Mouse (Mus musculus) kidney, adult 11 months (tissue): Measurements from ENCODE around the gene Pigyl.

ENCODE experiments used
- DNase-seq: peaks from one replicate; pipeline ENCODE4 v3.0.0; 2022

Gene Pigyl

DNA sequence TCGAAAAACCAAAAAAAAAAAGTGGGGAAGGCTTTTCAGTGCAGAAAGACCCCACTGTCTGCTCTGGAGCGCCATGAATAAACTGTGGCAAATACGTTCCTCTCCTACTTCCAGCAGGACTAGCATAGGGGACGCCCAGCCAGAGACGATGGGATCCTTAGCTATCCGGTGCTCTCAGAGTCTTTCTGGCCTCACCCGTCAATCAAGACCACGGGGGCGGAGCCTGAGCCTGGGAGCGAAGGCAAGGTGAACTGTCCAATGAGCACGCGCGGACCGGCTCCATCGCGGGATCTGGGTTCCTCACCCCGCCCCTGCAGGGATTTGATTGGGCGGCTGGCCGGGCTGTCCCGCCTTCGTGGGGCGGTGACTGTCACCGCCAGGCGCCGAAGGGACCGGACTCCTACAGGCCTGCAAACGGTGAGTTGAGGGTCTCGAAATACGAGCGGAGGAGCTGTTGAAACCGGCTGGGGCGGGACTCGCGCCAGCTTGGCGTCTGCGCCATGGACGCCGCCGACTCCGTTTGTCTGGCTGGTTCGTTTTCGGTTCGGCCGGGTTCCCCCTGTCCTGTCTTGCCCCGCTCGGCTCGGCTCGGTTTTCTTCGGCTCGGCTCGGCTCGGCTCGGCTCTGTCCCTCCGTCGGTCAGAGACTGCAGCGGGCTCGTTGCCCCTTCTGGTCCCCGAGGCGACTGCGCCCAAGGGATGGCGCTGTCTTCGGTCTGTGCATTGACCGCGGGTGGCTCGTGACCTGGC is at the start of gene Pigyl:
Pigyl (plus strand) TSS at position 350 of the 749 bp plus-strand sequence.
- DNase-seq: peak; percentile 98

DNA sequence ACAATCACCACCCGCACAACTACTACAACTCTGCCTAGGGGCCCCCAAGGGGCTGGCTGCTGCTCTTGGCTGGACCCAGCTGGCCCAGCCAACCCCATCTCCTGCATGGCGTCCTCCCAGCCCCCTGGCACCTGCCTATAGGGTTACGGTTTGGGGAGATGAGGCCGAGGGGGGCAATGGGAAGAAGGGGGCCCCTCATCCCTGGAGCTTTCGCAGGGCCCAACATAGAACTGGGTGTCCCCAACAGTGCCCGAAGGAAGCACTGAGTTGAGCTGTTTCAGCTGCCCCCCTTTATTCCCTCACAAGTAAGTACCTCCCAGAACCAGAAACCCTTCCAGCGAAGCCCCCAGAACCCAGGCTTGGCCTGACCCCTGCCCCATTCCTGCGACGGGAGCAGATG is 48.5 kb upstream of the Pigyl start:
- DNase-seq: no peak

DNA sequence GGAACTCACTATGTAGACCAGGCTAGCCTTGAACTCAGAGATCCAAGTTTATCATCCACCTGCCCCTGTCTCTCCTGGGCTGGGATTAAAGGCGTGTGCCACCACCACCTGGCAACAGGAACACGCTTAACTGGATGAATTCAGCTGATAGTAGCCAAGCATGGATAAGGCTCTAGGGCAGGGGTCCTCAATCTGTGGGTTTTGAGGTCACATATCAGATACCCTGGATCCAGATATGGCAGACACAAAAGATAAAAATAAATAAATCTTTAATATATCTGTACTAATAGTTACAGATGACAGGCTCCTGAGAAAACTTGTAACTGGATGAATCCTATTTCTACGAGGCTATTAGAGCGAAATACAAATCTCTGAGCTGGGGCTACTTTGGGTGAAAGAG is 41.0 kb upstream of the Pigyl start:
- no peak for DNase-seq

DNA sequence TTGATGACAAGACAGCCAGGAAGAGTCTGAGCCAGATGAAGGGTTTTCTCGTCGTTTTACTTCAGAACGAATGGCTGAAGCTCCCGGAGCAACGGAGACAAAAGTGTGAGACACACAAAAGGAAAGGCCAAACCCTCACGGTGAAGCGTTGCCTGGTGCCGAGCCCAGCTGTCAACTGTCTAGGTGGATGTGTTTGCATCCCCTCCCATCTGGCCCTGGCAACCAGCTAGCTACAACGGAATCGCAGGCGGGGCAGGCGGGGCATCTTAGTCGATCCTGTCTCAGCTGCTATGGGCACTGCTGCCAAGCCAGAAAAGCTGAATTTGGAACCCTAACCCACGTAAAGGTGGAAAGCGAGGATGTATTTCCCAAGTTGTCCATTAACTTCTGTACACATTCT is 40.6 kb upstream of the Pigyl start:
- no peak for DNase-seq

DNA sequence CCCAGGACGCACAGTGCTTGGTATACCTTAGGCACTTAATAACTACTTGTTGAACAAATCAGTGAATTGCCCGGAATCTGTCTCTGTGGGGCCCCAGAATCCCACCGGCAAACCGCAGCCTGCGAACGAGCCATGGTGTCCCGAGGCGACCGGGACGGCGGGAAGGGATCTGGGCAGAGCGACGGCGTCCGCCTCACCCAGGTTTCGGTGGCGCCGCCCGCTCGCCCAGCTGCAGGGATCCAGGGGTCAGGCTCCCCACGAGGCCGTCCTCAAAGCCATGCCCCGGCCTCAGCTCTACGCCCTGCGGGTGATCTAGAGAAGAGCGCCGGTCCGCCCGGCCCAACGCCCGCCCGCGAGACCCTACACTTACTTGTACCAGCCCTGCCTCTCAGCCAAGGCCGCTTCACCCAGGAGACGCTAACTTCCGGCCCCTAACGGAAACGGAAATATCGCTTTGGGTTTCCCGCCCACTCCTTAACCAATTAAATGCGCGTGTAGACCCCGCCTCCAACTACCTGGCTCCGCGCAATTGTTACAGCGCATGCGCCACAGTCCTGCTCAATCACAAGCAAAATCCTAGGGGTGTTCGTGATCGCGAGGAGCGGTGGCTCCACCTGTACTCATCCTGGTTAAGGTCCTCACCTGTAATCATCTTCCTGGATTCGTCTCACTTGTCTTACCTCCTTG is 39.8 kb upstream of the Pigyl start, which contains the start of gene Elof1:
Elof1 (minus strand) TSS at position 433 of the 687 bp plus-strand sequence.
- peak; percentile 97 for DNase-seq

DNA sequence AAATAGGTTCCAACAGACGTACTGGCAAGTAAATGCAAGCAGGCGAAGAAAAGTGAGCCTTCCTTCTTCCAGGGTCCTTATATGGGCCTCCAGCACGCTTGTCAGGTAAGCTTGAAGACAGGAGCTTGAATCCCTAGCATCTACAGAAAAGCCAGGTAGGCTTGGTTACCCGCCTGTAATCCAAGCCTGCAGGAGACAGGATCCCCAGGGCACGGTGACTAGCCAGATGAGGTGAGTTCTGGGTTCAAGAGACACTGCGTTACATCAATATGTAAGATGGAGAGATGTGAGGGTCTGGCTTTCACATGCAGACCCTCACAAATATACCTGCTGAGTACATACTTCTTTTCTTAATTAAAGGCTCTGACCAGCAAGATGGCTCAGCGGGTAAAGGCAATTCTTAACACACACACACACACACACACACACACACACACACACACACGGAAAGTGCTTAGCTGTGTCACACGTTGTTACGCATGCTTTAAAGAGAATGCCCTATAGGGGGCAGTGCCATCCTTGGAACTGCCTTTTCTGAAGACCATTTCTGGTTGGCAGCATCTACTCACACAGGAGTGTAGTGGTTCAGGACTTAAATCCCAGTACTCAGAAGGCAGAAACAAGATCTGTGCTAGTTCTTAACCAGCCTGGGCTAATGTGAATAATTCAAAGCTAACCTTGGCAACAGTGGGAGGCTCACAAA is 38.7 kb upstream of the Pigyl start:
- peak; percentile 46 for DNase-seq

DNA sequence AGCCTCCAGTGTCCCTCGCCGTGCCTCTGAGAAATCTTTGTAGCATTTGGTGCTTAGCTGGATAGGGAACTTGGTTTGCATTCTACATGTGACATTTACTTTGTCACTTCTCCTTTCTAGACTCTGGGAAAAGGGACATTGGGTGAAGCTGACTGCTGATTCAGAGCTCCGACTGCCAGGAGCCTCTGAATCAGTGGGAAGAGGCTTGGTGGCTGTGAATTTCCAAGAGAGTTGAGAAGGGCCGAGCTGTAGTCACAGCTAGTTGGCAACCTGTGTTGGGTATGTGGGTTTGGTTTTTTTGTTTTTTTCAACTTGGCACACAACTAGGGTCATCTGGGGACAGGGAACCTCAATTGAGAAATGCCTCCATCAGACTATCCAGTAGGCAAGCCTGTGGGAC is 37.1 kb upstream of the Pigyl start:
- DNase-seq: no peak

DNA sequence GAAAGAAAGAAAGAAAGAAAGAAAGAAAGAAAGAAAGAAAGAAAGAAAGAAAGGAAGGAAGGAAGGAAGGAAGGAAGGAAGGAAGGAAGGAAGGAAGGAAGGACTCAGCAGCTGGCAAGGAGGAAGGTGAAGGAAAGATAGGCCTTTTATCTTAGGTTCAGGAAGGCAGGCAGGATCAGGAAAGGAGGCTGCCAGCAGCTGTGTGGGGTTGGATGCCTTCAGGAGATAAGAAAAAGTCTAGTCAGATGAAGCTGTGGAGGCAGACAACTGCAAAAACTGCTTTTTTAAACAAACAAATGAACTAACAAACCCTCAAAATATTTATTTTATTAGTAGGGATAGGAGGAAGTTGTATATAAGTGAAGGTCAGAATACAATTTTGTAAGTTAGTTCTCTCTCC is 35.1 kb upstream of the Pigyl start:
- no peak for DNase-seq

DNA sequence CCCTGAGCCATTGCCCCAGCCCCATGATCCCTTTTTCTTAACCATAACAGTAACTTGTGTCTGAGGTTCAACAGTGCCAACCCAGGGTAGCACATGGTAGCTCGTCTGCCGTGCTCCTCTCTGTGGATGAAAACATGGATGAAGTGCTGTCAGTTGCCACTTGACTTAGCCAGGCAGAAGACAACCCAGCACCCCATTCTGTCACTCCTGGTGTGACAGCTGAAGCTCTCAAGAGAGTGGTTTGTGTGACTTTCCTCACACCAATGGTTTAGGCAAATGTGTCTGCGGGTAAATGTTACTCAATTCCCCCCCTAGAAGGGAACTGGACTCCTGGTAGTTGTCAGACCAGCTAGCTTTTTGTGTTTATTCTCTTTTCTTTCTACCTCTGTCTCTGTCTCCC is 34.6 kb upstream of the Pigyl start:
- no peak for DNase-seq

DNA sequence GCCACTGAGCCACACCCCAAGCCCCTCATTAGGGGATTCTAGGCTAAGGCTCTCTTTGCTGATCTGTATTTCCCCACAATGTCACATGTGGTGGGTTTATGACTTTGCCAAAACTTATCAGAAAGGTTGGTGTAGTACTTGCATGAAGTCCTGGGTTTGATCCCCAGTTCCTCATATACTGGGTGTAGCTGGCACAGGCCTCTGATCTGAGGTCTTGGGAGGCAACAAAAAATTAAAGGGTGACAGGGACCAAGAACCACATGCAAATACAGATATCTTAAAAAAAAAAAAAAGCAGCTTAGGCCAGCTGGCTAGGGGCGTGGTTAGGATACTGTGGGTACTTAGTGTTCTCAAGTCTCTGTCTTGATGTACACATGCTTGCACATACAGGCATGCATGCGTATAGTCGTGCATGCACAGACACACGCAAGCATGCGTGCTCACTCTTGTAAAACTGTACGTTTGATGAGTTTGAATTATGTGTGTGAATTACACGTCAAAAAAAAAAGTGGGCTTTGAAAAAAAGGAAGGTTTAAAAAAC is 33.5 kb upstream of the Pigyl start:
- DNase-seq: no peak

DNA sequence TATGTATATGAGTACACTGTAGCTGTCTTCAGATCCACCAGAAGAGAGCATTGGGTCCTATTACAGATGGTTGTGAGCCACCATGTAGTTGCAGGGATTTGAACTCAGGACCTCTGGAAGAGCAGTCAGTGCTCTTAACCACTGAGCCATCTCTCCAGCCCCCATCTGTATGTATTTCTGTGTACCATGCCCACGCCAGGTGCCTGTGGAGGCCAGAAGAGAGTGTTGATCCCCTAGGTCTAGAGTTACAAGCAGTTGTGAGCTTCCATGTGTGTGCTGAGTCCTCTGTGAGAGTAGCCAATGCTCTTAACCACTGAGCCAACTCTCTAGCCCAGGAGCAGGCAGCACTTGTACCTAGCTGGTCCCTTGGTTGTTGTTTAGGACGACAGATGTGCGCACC is 32.5 kb upstream of the Pigyl start:
- DNase-seq: no peak

DNA sequence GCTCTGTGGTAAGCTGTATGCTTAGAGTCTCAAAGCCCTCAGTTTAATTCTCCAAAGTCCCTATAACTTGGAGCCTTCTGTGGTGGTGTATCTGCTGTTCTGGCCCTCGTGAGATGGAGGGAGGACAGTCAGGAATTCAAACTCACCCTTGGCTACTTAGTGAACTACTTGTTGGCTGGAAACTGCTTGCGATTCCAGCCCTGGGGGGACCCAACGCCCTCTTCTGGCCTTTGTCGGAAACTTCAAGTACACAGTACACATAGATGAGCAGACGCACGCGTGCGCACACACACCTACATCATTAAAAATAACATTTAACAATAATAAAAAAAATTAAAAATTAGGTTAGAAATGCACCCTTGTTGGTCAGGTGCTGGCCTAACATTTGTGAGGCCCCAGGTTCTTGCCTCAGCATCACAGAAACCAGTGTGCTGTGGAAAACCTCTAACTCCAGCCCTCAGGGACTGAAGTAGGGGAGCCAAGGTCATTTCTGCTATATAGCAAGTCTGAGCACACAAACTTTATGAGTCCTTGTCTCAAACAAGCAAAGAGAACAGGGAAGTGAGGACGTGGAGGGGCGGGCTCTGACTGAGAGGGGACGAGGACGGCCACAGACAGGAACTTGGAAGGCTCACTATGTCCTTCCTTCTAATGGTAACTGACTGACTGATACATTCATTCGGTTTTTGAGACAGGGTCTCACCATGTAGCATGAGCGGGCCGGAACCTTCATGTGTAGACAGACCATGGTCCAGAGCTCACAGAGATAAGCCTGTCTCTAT is 31.2 kb upstream of the Pigyl start:
- DNase-seq: no peak

DNA sequence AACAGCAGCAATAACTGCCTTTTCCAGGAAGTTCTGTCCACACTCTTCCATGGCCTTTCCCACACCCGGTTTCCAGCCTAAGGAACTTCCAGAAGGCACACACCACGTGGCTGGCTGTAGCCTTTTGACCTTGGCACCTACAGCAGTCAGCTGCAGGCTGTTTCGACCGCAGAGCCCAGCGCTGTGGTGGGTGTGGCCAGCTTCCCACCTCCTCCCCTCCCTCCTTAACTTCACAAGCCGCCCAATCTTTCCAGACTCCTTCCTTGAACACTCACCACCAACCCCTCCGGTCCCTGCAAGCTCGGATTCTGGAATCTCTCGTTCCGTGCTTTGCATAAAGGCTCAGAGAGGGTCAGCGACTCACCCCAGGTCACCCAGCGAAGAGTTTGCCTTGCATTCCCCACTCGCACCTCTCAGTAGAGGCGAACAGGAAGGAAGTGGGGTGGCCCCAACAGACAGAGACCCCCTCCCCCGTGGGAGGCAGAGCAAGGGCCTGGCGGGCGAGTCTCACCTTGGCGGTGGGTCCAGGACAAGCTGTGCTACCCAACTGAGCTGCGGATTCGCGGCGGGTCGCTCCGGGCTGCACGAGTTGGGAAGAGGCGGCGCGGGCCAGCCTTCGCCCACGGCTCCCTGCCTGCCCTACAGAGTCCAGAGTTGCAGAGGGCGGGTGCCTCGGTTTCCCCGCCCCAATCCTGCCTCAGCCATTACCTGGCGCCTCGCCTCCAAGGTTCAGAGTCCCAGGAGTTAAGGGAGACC is 25.2 kb upstream of the Pigyl start:
- DNase-seq: peak; percentile 73

DNA sequence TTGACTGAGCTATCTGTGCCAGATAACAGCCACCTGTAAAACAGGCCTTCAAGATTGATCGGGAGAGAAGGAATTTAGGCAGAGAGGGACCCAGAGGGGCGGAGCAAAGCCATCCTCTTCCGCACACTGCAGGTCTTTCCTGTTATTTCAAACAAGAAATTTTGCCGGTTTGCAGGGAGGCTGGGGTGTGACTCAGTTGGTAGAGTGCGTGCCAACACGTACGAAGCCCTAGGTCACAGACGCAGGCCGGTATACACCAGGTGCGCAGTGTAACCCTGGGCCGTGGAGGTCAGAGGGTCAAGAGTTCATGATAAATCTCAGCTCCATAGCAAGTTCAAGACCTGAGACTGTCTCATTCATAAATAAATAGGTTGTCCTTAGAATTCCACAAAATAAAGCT is 24.4 kb upstream of the Pigyl start:
- DNase-seq: no peak

DNA sequence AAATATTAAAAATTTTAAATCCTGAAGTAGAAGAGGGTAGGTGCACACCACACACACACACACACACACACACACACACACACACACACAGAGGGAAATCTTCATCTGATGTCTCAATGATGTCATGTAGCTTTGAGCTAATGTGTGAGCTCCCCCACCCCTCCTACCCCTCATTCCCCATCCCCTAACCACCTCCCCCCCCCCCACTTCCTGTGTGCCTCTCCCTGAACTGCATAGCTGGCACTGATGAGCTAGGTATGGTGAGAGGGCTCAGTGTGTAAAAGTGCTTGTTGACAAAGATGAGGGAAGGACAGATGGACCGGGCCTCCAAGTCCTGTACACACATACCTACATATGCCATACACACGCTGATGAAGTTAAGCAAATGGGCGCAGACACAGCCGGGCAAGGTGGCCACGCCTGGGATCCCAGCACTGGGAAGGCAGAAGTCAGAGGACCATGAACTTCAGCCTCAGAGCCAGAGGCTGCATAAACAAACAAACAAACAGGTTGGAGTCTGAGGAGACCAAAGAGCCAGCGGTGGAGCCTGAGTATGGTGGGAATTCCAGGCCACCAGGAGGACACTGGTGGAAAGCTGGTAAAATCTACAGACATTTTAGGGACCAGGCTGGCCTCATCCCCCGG is 22.3 kb upstream of the Pigyl start:
- no peak for DNase-seq

DNA sequence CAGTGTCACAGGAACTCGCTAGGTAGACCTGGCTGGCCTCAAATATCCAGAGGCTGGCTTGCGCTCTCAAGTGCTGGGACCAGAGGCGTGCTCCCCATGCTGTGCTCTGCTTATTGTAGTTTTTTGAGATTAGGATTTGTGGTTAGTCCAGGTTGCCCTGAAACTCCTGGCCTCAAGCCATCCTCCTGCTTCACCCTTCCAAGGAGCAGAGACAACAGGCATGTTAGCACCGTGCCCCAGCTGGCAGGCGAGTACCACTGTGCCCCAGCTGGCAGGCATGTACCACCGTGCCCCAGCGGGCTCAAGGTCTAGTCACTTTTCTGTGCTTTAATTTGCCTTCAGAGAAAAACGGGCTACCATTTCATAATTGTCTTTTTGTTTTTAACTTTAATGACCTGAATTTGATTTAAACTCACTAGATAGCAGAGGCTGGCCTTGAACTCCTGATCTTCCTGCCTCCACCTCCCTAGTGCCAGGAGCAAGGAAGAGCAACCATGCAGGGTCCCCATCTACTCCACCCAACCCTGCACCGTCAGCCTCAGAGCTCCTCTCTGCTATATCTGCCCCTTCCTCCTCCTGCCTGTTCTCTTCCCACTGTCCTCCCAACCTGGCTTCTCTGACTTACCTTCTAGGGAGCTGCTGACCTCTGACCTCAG is 21.5 kb upstream of the Pigyl start:
- no peak for DNase-seq

DNA sequence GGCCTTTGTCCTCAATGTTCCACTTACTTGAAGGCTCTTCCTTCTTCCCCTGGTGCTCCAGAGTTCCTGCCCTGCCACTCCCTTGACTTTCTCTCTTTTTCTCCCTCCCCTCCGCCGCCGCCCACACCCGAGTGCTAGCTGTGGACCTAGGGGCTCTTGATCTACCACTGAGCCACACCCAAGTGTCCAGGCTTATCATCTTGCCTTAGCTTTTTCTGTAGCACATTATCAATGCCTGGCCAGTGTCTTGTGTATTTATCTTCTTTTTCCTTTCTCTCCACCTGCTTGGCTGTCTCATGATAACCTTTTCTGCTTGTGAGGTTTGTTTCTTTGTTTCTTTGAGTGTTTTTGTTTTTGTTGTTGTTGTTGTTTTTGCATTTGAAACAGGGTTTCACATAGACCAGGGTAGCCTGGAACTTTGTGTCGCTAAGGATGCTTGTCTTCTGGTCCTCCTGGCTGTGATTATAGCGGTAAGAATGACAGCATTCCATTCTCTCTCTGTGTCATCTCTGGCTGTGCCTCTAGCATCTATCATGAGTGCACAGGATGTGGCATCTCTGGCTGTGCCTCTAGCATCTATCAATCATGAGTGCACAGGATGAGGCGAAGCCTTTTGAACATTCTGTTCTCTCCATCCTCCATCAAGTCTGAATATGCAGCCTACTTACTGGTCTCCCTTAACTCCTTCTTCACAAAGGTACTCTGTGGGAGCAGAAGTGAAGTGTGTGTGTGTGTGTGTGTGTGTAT is 20.8 kb upstream of the Pigyl start, which contains the start of gene Acp5:
Acp5 (minus strand) TSS at position 68 of the 747 bp plus-strand sequence.
- no peak for DNase-seq

DNA sequence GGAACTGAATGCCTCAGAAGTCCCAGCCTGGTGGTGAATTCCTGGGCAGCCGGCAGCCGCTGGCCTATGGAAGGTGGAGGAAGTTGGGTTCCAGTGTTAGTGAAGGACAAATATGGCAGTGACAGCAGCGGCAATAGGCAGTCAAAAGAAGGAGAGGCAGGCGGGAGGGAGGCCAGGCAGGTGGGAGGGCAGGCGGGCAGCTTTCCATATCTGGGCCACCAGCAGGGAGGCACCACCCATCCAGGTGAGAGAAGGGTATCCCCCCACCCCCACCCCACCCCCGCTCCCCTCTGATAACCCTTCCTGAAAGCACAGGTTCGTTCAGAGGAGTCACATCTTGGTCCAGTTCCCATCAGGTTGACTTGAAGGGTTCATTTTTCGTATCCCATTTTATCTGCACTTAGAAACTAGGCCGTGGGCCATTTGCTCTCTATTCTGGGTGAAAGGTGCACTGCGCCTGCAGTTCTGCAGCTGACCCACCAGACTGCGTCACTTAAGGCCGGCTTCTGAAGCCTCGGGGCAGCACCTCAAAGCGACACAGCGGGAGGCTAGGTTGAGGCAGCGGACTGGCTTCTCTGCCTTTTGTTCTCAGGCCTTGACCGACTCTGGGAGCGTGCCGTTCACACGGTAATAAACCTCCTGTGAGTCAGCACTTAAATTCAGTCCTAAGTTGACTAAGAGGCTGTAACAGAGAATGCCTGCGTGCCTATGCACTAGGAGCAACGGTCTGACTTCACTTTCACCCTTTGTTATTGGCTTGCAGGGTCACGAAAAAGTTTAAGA is 19.7 kb upstream of the Pigyl start:
- DNase-seq: no peak

DNA sequence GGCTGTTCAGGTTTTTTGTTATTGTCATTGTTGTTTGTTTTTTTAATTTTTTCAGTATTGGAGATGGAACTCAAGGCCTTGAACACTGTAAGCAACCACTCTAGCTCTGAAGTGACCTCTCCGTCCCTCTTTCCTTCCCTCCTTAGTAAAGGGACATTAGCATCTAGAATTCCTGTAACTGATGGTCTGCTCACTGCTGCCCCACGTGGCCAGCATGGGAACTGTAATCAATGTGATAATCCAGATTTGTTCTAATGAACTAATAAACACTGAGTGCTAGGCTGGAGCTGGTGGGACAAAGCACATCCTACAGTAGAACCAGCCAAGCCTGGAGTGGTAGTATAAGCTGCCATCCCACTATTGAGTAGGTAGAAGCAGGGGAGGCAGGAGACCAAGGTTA is 18.2 kb upstream of the Pigyl start:
- DNase-seq: no peak
